Comparison of ENCODE assay signal across 10 mouse cellular contexts in genomic region chr19:26753266-26753872, GRCm38 (mm10).
DNase-seq lines count a peak whose midpoint lies in the region; ATAC-seq and TF ChIP-seq lines count a peak whose summit lies in the region.
"Had no signal": no experiment of that assay in that cellular context is flagged by ENCODE, and none has a peak within 500 bp of the region (broad histone marks: within the 10 kb centered on the region; RNA-seq: fewer than 3 reads in every experiment).

No protein-coding gene starts in this region.

- no peak overlapping the region for H3K9ac ChIP-seq in forebrain, embryonic 13.5 days
- H3K9ac ChIP-seq in forebrain, embryonic 11.5 days (ENCODE audit: low read length): no peak overlapping the region
- H3K9ac ChIP-seq: hindbrain, embryonic 15.5 days had no signal

- H3K9me3 ChIP-seq in forebrain, embryonic 13.5 days (replicated peaks): no peaks in the 10 kb centered on the region
- no peaks in the 10 kb centered on the region for H3K9me3 ChIP-seq in forebrain, embryonic 11.5 days (ENCODE audit: control insufficient read depth, low read length)
- no peaks in the 10 kb centered on the region for H3K9me3 ChIP-seq in limb, embryonic 10.5 days (replicated peaks)
- H3K9me3 ChIP-seq: hindbrain, embryonic 15.5 days had no signal

- TF ChIP-seq CTCF in lung, adult 2 months (IDR thresholded peaks at IDR 0.05; ENCODE audit: insufficient read depth, low read length): no peak
- no peak for TF ChIP-seq CTCF in thymus, adult 2 months (IDR thresholded peaks at IDR 0.05; ENCODE audit: borderline replicate concordance, control insufficient read depth, extremely low read depth, insufficient read depth, low read length, poor library complexity)

- H3K4me2 ChIP-seq in forebrain, embryonic 13.5 days: 0 out of 2 replicates have a peak overlapping the region, but pooled peaks have one; percentile 8
- H3K4me2 ChIP-seq in forebrain, embryonic 11.5 days (ENCODE audit: low read depth, low read length, severe bottlenecking): no peak overlapping the region
- H3K4me2 ChIP-seq: hindbrain, embryonic 15.5 days had no signal

- no peak overlapping the region for H3K4me3 ChIP-seq in forebrain, embryonic 13.5 days
- H3K4me3 ChIP-seq in forebrain, embryonic 11.5 days (ENCODE audit: low read depth, low read length): no peak overlapping the region
- H3K4me3 ChIP-seq in lung, adult 2 months (replicated peaks; ENCODE audit: extremely low read depth, low read depth, low read length): no peak overlapping the region
- H3K4me3 ChIP-seq in limb, embryonic 10.5 days: no peak overlapping the region
- no peak overlapping the region for H3K4me3 ChIP-seq in thymus, adult 2 months (ENCODE audit: control insufficient read depth, insufficient read depth, low read length)
- H3K4me3 ChIP-seq: hindbrain, embryonic 15.5 days had no signal

- no peak for TF ChIP-seq POLR2A in lung, adult 2 months (IDR thresholded peaks at IDR 0.05; ENCODE audit: borderline replicate concordance, extremely low read depth, low read depth, low read length)
- no peak for TF ChIP-seq POLR2A in thymus, adult 2 months (IDR thresholded peaks at IDR 0.05; ENCODE audit: control insufficient read depth, extremely low read depth, insufficient read depth, low read length, poor library complexity)

- no peak overlapping the region for H3K27ac ChIP-seq in forebrain, embryonic 13.5 days
- H3K27ac ChIP-seq in forebrain, embryonic 11.5 days (ENCODE audit: low read depth, low read length): no peak overlapping the region
- H3K27ac ChIP-seq in limb, embryonic 10.5 days: peak overlapping the region; percentile 19; the same call in 1 of the 2 replicates
- H3K27ac ChIP-seq in thymus, adult 2 months (ENCODE audit: control insufficient read depth, insufficient read depth, low read length): peak overlapping the region; percentile 34; the same call in 1 of the 2 replicates
- H3K27ac ChIP-seq: hindbrain, embryonic 15.5 days had no signal

- no peak for DNase-seq in forebrain, embryonic 11.5 days (ENCODE audit: low spot score)
- peak; percentile 41 for DNase-seq in lung, adult 2 months
- no peak for DNase-seq in lung, postnatal 10 days
- DNase-seq in limb, embryonic 10.5 days (ENCODE audit: low spot score): no peak
- DNase-seq in thymus, adult 2 months: peak; percentile 22
- DNase-seq in yolk sac, embryonic 10.5 days (ENCODE audit: low spot score): no peak
- no peak for DNase-seq in ovary, adult 18-20 months (ENCODE audit: low spot score)
- DNase-seq: left cerebral cortex, postnatal 4 days had no signal

- 65% methylated on average over 7 of the region's 7 CpGs for WGBS in forebrain, embryonic 13.5 days
- WGBS in forebrain, embryonic 11.5 days: 72% methylated on average over 7 of the region's 7 CpGs
- 45% methylated on average over 7 of the region's 7 CpGs for WGBS in lung, adult 2 months
- 53% methylated on average over 7 of the region's 7 CpGs for WGBS in limb, embryonic 10.5 days
- 8% methylated on average over 7 of the region's 7 CpGs for WGBS in thymus, adult 2 months

- H3K27me3 ChIP-seq in forebrain, embryonic 13.5 days: no peaks in the 10 kb centered on the region
- no peaks in the 10 kb centered on the region for H3K27me3 ChIP-seq in forebrain, embryonic 11.5 days (ENCODE audit: control insufficient read depth, insufficient read depth, low read length)
- no peaks in the 10 kb centered on the region for H3K27me3 ChIP-seq in limb, embryonic 10.5 days (ENCODE audit: low read depth, poor library complexity, severe bottlenecking)
- H3K27me3 ChIP-seq in thymus, adult 2 months (ENCODE audit: control insufficient read depth, insufficient read depth, low read length): no peaks in the 10 kb centered on the region
- H3K27me3 ChIP-seq: hindbrain, embryonic 15.5 days had no signal

- H3K4me1 ChIP-seq in forebrain, embryonic 13.5 days: peaks cover 30% of the 10 kb centered on the region
- H3K4me1 ChIP-seq in forebrain, embryonic 11.5 days (replicated peaks; ENCODE audit: control insufficient read depth, insufficient read depth, low read length): peaks cover 3% of the 10 kb centered on the region; the same call in 1 of the 2 replicates
- peaks cover 14% of the 10 kb centered on the region for H3K4me1 ChIP-seq in lung, adult 2 months (ENCODE audit: control insufficient read depth, insufficient read depth, low read length)
- peaks cover 24% of the 10 kb centered on the region for H3K4me1 ChIP-seq in limb, embryonic 10.5 days
- H3K4me1 ChIP-seq in thymus, adult 2 months (replicated peaks; ENCODE audit: control insufficient read depth, insufficient read depth, low read length): peaks cover 17% of the 10 kb centered on the region

- peaks cover 5% of the 10 kb centered on the region; the same call in 1 of the 2 replicates for H3K36me3 ChIP-seq in forebrain, embryonic 13.5 days (ENCODE audit: poor library complexity, severe bottlenecking)
- H3K36me3 ChIP-seq in forebrain, embryonic 11.5 days (ENCODE audit: control insufficient read depth, insufficient read depth, low read length): no peaks in the 10 kb centered on the region
- H3K36me3 ChIP-seq in limb, embryonic 10.5 days: peaks cover 10% of the 10 kb centered on the region
- no peaks in the 10 kb centered on the region for H3K36me3 ChIP-seq in thymus, adult 2 months (ENCODE audit: control insufficient read depth, insufficient read depth, low read length)
- H3K36me3 ChIP-seq: hindbrain, embryonic 15.5 days had no signal

- no peak for ATAC-seq in forebrain, embryonic 13.5 days
- no peak for ATAC-seq in forebrain, embryonic 11.5 days (replicated peaks; ENCODE audit: low FRiP score)

Comparison
In these comparisons a context has a peak if more than half of its experiments do, and no peak if none do; other contexts are left out.
1. DNase-seq: peak in lung, adult 2 months (single experiment) and thymus, adult 2 months (single experiment); none in forebrain, embryonic 11.5 days (single experiment), lung, postnatal 10 days (single experiment), limb, embryonic 10.5 days (single experiment), yolk sac, embryonic 10.5 days (single experiment) and ovary, adult 18-20 months (single experiment).
2. H3K27ac ChIP-seq: peak in limb, embryonic 10.5 days (single experiment) and thymus, adult 2 months (single experiment); none in forebrain, embryonic 13.5 days (single experiment) and forebrain, embryonic 11.5 days (single experiment).